Mouse (Mus musculus): ENCODE measurements around the gene Calml4. TPM values are rescaled to one million over a fixed set of nuclear protein-coding genes. Genes with fewer than 3 reads are reported as not detected.
A peak's percentile ranks its signal among the peaks of the same experiment; 100 is the strongest.

Calml4 gene
- total and polyA plus RNA-seq, 3 experiments = 0.62 to 4.6 TPM; not detected in 1

GRCm38 (mm10) chr9:62825791-62826393 lies 32.0 kb upstream of the Calml4 start (continued):
- TF ChIP-seq RAD21 (IDR thresholded peaks at IDR 0.05; ENCODE audit: low read depth, low read length) (no peak), EP300 (IDR thresholded peaks at IDR 0.05; ENCODE audit: low read depth in 1 of 2, low read length in 2 of 2) (no peak)

DNA sequence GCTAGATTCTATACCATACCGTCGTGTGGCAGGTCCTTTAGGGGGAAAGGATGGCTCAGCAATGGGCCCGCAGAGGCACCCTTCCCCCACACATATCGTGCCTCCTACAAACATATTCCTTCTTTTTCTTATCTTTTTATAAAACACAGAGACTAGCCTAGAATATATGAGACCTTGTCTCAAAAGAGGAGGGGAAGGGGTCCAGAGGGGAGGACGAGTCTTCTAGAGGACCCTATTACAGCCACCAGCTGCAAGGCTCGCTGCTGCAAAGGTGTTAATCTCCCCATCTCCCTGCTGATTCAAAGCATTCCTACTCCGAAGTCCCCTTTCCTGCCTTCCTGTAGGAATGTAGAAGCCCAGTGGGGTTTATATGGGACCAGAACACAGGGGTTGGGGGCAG lies 31.4 kb upstream of the Calml4 start:
- TF ChIP-seq USF2 (IDR thresholded peaks at IDR 0.05; ENCODE audit: borderline replicate concordance in 1 of 2, insufficient read depth in 1 of 2, low read depth in 1 of 2, low read length in 2 of 2) = no peak
- peak; percentile 15 to 16; a peak in 2 of 4 replicates for TF ChIP-seq EP300 (IDR thresholded peaks at IDR 0.05; ENCODE audit: low read depth in 1 of 2, low read length in 2 of 2)
- TF ChIP-seq MYC (IDR thresholded peaks at IDR 0.05; ENCODE audit: low read depth, low read length) = no peak
- no peak; the same call in 1 of the 2 replicates for TF ChIP-seq MXI1 (IDR thresholded peaks at IDR 0.05; ENCODE audit: low read depth, low read length)
- no peak for TF ChIP-seq USF1 (IDR thresholded peaks at IDR 0.05; ENCODE audit: low read depth, low read length)
- peak; percentile 16; the same call in 1 of the 2 replicates for TF ChIP-seq ZC3H11A (IDR thresholded peaks at IDR 0.05; ENCODE audit: low read depth, low read length)
- peak; percentile 49 for TF ChIP-seq CHD2 (IDR thresholded peaks at IDR 0.05; ENCODE audit: low read length)
- TF ChIP-seq GATA1 (IDR thresholded peaks at IDR 0.05; ENCODE audit: low read depth, low read length) = 0 out of 2 replicates have a peak, but pooled peaks have one; percentile 8
- TF ChIP-seq MAX (IDR thresholded peaks at IDR 0.05; ENCODE audit: low read length) = peak; percentile 3; the same call in 1 of the 2 replicates
- TF ChIP-seq TBP (IDR thresholded peaks at IDR 0.05; ENCODE audit: low read depth, low read length) = no peak
- TF ChIP-seq KAT2A (conservative IDR thresholded peaks at IDR 0.05; ENCODE audit: low read depth, low read length) = no peak; the same call in 1 of the 2 replicates
- TF ChIP-seq SIN3A (IDR thresholded peaks at IDR 0.05; ENCODE audit: low read length) = no peak; the same call in 1 of the 2 replicates
- Histone ChIP-seq H3K9me3 (replicated peaks; ENCODE audit: insufficient read depth, low read length) (no peaks in the 10 kb centered on the region), H3K27me3 (ENCODE audit: control insufficient read depth in 1 of 2, insufficient read depth in 2 of 2, low read length in 2 of 2) (0 out of 4 replicates have a peak, but pooled peaks cover 0 to 2% of the 10 kb centered on the region in 2 experiments), H3K4me3 (ENCODE audit: control insufficient read depth in 1 of 2, insufficient read depth in 1 of 2, low read depth in 2 of 2, low read length in 2 of 2) (peak overlapping the region; percentile 25 to 28), H3K36me3 (ENCODE audit: control insufficient read depth in 1 of 2, insufficient read depth in 2 of 2, low read length in 2 of 2) (peaks cover 0 to 15% of the 10 kb centered on the region in 2 experiments; a peak in 2 of 4 replicates), H3K9ac (ENCODE audit: control insufficient read depth, low read depth, low read length, poor library complexity, severe bottlenecking) (peak overlapping the region; percentile 74), H3K79me2 (ENCODE audit: control insufficient read depth, insufficient read depth, low read length, poor library complexity) (no peaks in the 10 kb centered on the region; the same call in 1 of the 2 replicates), H3K27ac (ENCODE audit: control insufficient read depth, low read depth, low read length) (peak overlapping the region; percentile 90), H3K4me1 (ENCODE audit: control insufficient read depth in 1 of 2, insufficient read depth in 2 of 2, low read length in 2 of 2) (peaks cover 8 to 22% of the 10 kb centered on the region in 2 experiments)
- no peak for DNase-seq (ENCODE audit: low read depth, low spot score)

GRCm38 (mm10) chr9:62827939-62828652 lies 29.8 kb upstream of the Calml4 start:
- TF ChIP-seq USF1 (IDR thresholded peaks at IDR 0.05; ENCODE audit: low read depth, low read length) = no peak
- TF ChIP-seq GATA1 (IDR thresholded peaks at IDR 0.05; ENCODE audit: low read depth, low read length) = peak; percentile 65
- no peak for TF ChIP-seq MYB (IDR thresholded peaks at IDR 0.05; ENCODE audit: low read depth, low read length)
- peak; percentile 51 for TF ChIP-seq SMC3 (IDR thresholded peaks at IDR 0.05; ENCODE audit: low read depth, low read length)
- TF ChIP-seq BHLHE40 (IDR thresholded peaks at IDR 0.05; ENCODE audit: borderline replicate concordance, low read depth, low read length) = peak; percentile 80; the same call in 1 of the 2 replicates
- TF ChIP-seq RAD21 (IDR thresholded peaks at IDR 0.05; ENCODE audit: low read depth, low read length) = peak; percentile 42
- TF ChIP-seq NRF1 (IDR thresholded peaks at IDR 0.05; ENCODE audit: insufficient read depth, low read depth, low read length, poor library complexity, severe bottlenecking) = peak; percentile 33; the same call in 1 of the 2 replicates
- TF ChIP-seq USF2 (IDR thresholded peaks at IDR 0.05; ENCODE audit: borderline replicate concordance in 1 of 2, insufficient read depth in 1 of 2, low read depth in 1 of 2, low read length in 2 of 2) = no peak
- peak in 2 of 3 experiments; percentile 61 to 69; a peak in 4 of 6 replicates for TF ChIP-seq CTCF (IDR thresholded peaks at IDR 0.05 in 2 of 3, conservative IDR thresholded peaks at IDR 0.05 in 1 of 3; ENCODE audit: control insufficient read depth in 1 of 3, insufficient read depth in 1 of 3, low read depth in 2 of 3, low read length in 3 of 3, poor library complexity in 1 of 3, severe bottlenecking in 1 of 3)
- DNase-seq (ENCODE audit: low read depth, low spot score) = peak; percentile 85
- Histone ChIP-seq H3K9me3 (replicated peaks; ENCODE audit: insufficient read depth, low read length) (no peaks in the 10 kb centered on the region), H3K4me1 (ENCODE audit: control insufficient read depth in 1 of 2, insufficient read depth in 2 of 2, low read length in 2 of 2) (peaks cover 8 to 22% of the 10 kb centered on the region in 2 experiments), H3K27me3 (ENCODE audit: control insufficient read depth in 1 of 2, insufficient read depth in 2 of 2, low read length in 2 of 2) (0 out of 4 replicates have a peak, but pooled peaks cover 2 to 3% of the 10 kb centered on the region in 2 experiments), H3K27ac (ENCODE audit: control insufficient read depth, low read depth, low read length) (peak overlapping the region; percentile 29), H3K79me2 (ENCODE audit: control insufficient read depth, insufficient read depth, low read length, poor library complexity) (no peaks in the 10 kb centered on the region; the same call in 1 of the 2 replicates), H3K9ac (ENCODE audit: control insufficient read depth, low read depth, low read length, poor library complexity, severe bottlenecking) (peak overlapping the region; percentile 44), H3K4me3 (ENCODE audit: control insufficient read depth in 1 of 2, insufficient read depth in 1 of 2, low read depth in 2 of 2, low read length in 2 of 2) (peak overlapping the region; percentile 34 to 51), H3K36me3 (ENCODE audit: control insufficient read depth in 1 of 2, insufficient read depth in 2 of 2, low read length in 2 of 2) (peaks cover 0 to 15% of the 10 kb centered on the region in 2 experiments; a peak in 2 of 4 replicates)

All from MEL (cell line).